8 mouse cellular contexts compared by ENCODE assay signal in genomic region chr11:81462199-81462598, GRCm38 (mm10).
DNase-seq lines count a peak whose midpoint lies in the region; ATAC-seq and TF ChIP-seq lines count a peak whose summit lies in the region.

No protein-coding gene starts in this region.

- no peaks in the 10 kb centered on the region for H3K9me3 ChIP-seq in kidney, postnatal 0 days (replicated peaks; ENCODE audit: low read length)
- H3K9me3 ChIP-seq in midbrain, embryonic 12.5 days: no peaks in the 10 kb centered on the region

- H3K4me1 ChIP-seq in kidney, postnatal 0 days (replicated peaks; ENCODE audit: insufficient read depth, low read length): no peaks in the 10 kb centered on the region
- peaks cover 10% of the 10 kb centered on the region; the same call in 1 of the 2 replicates for H3K4me1 ChIP-seq in midbrain, embryonic 12.5 days

- peak; percentile 73 for TF ChIP-seq CTCF in kidney, postnatal 0 days (IDR thresholded peaks at IDR 0.05; ENCODE audit: low read depth)

- no peak for ATAC-seq in kidney, postnatal 0 days (replicated peaks; ENCODE audit: low FRiP score, low read depth)
- no peak for ATAC-seq in midbrain, embryonic 12.5 days (ENCODE audit: low FRiP score, low read depth)
- no peak for ATAC-seq in megakaryocyte-erythroid progenitor cell, adult 5-6 weeks (replicated peaks; ENCODE audit: low FRiP score, low TSS enrichment, poor library complexity, severe bottlenecking)

- H3K27me3 ChIP-seq in kidney, postnatal 0 days (ENCODE audit: insufficient read depth, low read length): no peaks in the 10 kb centered on the region
- H3K27me3 ChIP-seq in midbrain, embryonic 12.5 days: no peaks in the 10 kb centered on the region

- no peak overlapping the region for H3K9ac ChIP-seq in kidney, postnatal 0 days (ENCODE audit: low read depth, low read length)
- no peak overlapping the region for H3K9ac ChIP-seq in midbrain, embryonic 12.5 days (replicated peaks)

- no peak overlapping the region for H3K4me2 ChIP-seq in kidney, postnatal 0 days (ENCODE audit: low read length)
- H3K4me2 ChIP-seq in midbrain, embryonic 12.5 days (replicated peaks): 0 out of 2 replicates have a peak overlapping the region, but pooled peaks have one; percentile 10

- no peaks in the 10 kb centered on the region for H3K36me3 ChIP-seq in kidney, postnatal 0 days (ENCODE audit: insufficient read depth, low read length)
- no peaks in the 10 kb centered on the region for H3K36me3 ChIP-seq in midbrain, embryonic 12.5 days

- H3K27ac ChIP-seq in kidney, postnatal 0 days: no peak overlapping the region
- H3K27ac ChIP-seq in midbrain, embryonic 12.5 days (replicated peaks): no peak overlapping the region

- 12% methylated on average over 5 of the region's 5 CpGs for WGBS in kidney, postnatal 0 days
- 0% methylated on average over 5 of the region's 5 CpGs for WGBS in midbrain, embryonic 12.5 days

- no peak overlapping the region for H3K4me3 ChIP-seq in kidney, postnatal 0 days (replicated peaks; ENCODE audit: low read depth, low read length)
- no peak overlapping the region for H3K4me3 ChIP-seq in midbrain, embryonic 12.5 days

- DNase-seq in layer of hippocampus, adult 11-12 months (ENCODE audit: low spot score): peak; percentile 50
- no peak for DNase-seq in layer of hippocampus, adult 9-10 months (ENCODE audit: low spot score)
- DNase-seq in WW6 (ENCODE audit: low read depth, low spot score): peak; percentile 22
- DNase-seq in cerebellum, postnatal 10 days: peak; percentile 85 to 86
- DNase-seq in kidney, postnatal 0 days (ENCODE audit: low spot score): peak; percentile 89
- no peak for DNase-seq in gastrocnemius, postnatal 10 days

Comparison
In these comparisons a context has a peak if more than half of its experiments do, and no peak if none do; other contexts are left out.
1. DNase-seq: peak in layer of hippocampus, adult 11-12 months (single experiment), WW6 (single experiment), cerebellum, postnatal 10 days (2 of 2) and kidney, postnatal 0 days (single experiment); none in layer of hippocampus, adult 9-10 months (single experiment) and gastrocnemius, postnatal 10 days (single experiment).